Mouse (Mus musculus) c-Kit-positive CD71-positive TER-119-positive erythroid progenitor cells, embryonic 14.5 days (primary cell): ENCODE results near the gene Strn4.

Source experiments
- DNase-seq: peaks from one replicate; pipeline ENCODE4 v3.0.0-alpha.2; 2013; ENCODE audit warnings: low spot score

Gene Strn4

DNA sequence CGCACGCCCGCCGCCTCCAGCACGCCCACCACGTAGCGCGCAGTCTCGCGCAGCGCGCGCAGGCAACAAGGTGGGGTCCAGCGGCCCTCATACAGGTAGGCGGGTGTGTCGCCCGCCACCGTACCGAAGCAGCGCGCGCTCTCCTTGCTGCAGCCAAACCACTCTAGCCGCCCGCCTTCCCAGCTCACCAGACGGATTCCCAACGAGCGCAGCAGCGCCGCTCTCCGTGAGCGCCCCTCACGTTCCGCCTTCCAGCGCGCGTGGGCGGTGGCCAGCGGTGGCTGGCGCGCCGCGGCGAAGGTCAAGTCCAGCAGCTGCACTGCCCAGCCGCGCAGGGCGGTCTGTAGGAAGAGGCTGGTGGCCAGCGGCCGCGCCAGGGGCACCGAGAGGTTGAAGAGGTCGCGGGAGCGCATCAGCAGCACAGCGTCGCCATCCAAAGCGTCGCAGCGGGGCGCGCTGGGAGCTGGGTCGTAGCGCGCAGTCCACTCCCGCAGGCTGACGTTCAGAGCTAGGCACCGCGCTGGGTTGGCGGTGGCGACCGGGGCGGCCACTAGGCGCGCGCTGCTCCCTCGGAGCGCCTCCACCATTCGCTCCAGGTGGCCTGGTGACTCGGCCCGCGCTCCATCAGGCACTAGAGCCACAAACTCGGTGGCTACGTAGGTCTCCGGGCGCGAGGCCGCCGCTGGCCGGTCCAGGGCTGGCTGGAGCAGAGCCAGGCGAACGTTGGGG lies 4.6 kb upstream of the Strn4 start:
- DNase-seq = no peak

DNA sequence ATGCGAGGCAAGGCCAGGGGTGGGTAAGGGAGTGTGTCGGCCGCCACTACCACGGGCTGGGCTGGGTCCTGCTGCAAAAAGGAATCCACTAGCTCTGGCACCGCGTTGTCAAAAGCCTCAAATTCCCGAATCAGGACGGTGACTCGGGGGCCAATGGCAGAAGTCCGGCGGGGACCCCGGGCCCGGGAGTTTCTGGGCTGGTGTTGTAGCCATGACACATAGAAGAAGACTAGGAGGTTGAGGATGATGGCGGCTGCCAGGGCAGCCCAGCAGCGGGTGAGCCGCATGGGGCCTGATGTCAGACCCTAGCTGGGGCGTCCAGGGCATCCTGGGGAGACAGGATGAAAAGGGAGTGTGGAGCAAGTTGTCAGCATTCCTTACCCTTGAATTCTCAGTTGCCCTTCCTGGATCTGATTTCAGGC lies 4.0 kb upstream of the Strn4 start:
- no peak for DNase-seq

DNA sequence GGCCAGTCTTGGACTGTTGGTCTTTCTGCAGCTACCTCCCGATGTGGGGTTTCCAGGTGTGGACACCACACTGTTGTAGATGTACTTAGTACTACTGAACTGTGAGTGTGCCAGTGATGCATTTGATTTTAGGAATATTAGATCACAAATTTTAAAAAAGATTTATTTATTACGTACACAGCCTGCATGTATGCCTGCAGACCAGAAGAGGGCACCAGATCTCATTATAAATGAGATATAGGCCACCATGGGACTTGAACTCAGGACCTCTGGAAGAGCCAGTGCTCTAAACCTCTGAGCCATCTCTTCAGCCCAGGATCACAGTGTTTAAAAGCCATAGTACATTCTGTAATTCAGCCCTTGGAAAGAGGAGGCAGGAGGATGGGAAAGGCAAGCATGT lies 3.2 kb upstream of the Strn4 start:
- no peak for DNase-seq

DNA sequence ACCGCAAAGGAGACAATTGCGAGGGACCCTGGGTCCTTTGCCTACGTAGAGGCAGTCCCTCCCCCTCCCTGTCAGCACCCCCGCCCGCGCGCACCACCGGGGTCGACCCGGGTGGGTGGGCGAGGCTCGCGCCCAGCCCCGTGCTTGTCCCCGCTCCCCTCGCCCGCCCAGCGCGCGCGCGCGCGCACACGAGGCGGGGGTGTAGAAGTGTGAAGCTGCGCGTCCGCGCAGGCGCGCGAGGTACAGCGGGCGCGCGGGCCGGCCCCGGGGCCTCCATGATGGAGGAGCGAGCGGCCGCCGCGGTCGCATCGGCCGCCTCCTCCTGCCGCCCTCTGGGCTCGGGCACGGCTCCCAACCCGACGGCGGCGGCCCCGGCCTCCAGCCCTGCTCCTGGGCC lies 387 bp downstream of the Strn4 start:
- peak; percentile 72 for DNase-seq

DNA sequence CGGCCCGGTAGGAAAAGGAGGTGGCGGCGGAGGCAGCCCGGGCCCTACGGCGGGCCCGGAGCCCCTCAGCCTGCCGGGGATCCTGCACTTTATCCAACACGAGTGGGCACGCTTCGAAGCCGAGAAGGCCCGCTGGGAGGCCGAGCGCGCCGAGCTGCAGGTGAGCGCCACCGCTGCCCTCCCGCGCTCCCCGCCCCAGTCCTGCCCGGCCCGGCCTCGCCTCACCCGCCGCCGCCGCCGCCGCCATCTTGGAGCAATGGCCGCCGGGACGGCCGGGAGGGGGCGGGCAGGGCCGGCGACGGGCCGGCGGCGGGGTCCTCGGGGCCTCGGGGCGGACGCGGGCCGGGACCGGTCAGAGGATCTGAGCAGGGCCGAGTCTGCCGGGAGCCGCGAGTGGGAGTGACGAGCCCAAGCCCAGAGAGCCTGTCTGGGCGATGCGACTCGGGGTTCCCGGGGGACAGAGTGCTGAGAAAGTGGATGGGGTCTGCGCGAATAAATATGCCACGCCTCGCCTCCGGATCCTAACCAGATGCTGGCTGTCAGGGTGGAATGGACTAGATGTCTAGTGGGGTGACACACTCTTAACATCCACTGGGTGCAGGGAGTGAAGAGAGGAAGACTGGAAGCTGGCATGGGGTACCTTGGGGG lies 910 bp downstream of the Strn4 start, which contains the start of gene Fkrp:
TSS of gene Fkrp (minus strand) at position 258 of the 648 bp plus-strand sequence.
- DNase-seq = no peak

DNA sequence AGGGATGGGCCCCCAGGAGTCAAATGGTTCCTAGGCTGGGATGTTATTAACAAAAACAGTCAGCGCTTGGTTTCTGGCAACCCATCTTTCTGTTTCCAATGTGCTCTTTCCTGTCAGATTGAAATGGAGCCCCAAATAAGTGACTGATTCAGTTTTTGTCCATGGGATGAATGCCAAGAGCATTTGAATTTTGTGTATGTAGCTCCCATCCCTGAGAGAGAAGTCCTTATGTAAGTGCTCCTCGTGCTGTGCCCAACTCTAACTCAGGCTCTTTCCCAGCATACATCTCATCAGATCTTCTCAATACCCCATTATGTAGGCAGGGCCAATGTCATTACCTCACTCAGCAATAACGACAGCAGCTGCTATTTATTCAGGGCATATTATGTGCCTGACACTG lies 2.0 kb downstream of the Strn4 start:
- no peak for DNase-seq

DNA sequence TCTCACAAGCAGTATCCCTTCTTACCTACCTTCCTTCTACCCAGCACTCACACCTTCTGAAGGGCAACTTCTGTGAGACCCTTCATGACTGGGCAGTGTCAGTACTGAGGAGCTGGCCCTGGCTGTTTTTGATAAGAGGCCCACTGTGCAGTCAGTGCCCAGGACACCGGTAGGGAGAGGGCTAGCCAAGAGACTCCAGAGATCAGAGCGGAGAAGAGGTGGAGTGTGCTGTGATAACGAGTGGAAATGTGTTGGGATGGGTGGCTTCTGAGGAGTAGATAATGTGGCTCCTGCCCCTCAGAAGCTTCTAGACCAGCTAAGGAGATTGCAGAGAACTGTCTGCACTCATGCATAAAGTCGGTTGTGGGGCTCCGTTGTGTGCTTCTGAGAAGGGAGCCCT lies 4.1 kb downstream of the Strn4 start:
- peak; percentile 64 for DNase-seq

DNA sequence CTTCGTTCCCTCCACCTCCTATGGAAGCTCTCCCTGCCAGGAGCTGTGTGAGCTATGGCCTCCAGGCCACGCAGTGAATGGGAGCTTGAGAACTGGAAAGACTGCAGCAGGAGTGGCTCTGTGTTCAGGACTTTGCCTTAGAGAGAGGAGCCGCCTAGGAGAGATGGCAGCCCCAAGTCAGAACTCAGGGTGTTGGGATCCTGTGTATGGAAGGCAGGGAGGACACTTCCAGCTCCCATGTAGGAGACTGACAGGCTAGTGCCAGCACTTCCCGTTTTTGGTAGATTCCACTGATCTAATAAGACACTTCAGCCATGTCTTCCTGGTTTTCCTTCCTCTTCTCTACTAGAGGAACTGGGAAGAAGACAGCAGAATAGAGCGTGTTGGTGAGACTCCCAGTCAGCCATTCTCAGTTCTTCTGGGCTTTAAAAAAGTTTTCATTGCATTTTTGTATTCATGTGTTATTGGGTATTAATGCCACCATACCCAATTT lies 4.6 kb downstream of the Strn4 start:
- no peak for DNase-seq

DNA sequence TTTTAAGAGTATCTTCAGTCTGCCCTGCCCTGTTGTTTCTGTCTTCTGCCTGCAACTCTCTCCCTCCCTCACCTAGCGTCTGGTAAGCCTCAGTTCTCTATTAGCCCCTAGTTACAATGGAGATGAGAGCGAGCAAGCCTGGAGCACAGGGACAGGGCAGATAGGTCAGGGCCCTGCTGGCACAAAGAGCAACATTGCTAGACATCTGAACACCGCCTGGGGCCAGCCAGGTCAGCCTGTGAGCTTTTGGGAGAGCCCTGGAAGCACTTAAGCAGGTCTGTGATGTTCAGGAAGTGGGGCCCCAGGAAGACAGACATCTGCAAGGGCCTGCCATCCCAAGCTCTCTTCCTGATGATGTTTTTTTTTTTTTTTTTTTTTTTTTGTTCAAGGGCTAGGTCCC lies 5.4 kb downstream of the Strn4 start:
- DNase-seq = no peak

DNA sequence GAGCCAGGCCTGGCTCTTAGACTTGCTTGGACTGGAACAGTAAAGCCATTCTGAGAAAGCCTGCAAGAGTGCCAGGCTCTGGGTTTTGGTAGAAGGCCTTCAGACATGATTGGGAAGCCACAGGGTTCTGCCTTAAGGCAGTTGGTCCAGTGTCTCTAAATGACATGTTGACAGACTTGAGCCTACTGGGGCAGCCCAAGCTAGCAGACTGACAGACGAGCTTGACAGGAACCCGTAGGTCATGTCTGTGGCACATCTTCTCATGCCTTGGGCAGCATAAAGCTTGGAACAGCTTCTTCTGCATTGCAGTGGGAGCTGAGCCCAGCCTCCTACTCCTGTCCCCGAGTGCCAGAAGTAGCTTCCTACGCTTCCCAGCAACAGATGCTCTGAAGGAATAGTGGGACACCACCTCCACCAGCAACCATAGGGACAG lies 6.0 kb downstream of the Strn4 start:
- no peak for DNase-seq

DNA sequence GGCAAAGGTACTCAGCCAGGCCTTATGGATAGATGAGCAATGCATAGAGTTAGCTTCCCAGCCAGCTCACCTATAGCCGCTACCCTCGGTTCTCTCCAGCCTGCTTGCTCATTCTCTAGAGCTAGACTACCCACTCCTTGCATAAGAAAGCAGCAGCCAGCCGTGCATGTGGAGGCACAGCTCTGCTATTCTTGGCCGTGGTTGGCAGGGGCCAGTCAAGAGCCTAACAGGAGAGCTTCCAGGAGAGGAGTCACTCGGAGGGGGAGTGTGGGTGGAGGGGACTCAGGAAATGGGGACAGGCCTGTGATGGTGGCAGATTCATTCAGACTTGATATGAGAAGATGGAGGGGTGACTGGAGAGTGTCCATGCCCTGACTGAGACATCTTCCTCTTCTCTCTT lies 8.0 kb downstream of the Strn4 start:
- no peak for DNase-seq

DNA sequence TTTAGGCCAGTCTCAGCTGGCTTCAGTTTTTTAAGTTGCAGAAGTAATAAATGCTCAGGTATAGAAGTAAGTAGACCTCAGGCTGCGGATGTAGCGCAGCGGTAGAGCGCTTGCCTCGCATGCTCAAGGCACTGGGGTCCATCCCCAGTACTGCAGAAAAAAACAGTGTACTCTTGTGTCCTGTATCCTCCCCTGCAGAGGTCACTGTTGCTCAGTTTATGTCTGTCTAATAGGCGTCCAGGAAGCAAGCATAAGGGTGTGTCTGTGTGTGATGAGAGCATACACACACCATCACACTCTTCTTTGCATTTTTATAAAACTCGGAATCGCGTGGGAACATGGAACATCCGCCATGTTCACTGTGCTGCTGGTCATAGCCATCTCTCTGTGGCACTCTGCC lies 10.1 kb downstream of the Strn4 start:
- no peak for DNase-seq

DNA sequence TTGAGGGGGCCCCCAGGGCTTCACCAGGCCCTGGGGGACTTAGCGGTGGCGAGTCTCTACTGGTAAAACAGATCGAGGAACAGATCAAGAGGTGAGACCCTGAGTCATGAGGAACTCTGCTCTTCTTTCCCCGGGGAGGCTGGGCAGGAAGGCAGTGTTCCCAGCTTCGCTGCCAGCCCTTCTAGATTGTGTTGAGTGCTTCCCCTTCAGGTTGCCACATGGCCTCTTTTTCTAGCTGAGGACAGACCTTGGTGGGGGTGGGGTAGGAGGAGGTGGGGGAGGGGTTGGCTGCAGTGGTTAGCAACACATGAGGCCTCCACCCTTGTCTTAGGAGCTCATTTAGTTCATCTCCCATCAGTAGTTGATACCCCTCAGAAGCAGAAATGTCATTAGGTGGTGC lies 10.9 kb downstream of the Strn4 start:
- no peak for DNase-seq

DNA sequence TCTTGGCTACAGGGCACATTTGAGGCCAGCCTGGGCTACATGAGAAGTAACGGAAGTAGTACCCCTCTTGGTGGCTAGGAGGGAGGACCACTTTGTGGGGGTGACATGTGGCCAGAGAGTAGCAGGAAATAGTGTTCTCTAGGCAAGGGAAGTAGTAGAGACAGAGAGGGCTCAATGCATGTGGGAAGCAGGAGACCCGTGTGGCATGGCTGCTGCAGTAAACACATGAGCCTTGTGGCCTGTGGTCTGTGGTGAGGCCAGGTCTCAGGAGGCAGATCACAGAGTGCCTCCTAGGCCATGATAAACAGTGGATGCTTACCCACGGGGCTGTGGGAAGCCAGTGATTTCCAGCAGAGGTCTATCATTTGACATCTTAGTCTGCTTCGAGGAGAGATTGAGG lies 11.6 kb downstream of the Strn4 start:
- DNase-seq = no peak

DNA sequence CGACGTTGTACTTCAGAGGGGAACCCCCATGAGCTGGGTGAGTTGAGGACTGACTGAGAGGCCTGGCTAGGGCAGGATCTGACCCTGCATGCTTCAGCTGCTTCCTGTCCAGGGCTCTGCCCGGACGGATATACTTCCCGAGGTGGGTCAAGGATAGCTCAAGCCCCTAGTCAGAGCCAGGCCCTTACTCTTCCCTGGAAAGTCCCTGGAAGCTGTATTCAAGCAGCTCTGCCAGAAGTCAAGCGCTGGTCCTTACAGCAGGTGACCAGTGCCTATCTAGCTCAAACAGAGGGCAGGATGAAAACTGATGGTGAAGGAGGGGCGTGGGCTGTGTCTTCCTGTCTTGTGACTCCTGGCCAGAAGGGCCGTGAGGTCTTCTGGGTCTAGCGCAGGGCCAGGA lies 14.8 kb downstream of the Strn4 start:
- no peak for DNase-seq

DNA sequence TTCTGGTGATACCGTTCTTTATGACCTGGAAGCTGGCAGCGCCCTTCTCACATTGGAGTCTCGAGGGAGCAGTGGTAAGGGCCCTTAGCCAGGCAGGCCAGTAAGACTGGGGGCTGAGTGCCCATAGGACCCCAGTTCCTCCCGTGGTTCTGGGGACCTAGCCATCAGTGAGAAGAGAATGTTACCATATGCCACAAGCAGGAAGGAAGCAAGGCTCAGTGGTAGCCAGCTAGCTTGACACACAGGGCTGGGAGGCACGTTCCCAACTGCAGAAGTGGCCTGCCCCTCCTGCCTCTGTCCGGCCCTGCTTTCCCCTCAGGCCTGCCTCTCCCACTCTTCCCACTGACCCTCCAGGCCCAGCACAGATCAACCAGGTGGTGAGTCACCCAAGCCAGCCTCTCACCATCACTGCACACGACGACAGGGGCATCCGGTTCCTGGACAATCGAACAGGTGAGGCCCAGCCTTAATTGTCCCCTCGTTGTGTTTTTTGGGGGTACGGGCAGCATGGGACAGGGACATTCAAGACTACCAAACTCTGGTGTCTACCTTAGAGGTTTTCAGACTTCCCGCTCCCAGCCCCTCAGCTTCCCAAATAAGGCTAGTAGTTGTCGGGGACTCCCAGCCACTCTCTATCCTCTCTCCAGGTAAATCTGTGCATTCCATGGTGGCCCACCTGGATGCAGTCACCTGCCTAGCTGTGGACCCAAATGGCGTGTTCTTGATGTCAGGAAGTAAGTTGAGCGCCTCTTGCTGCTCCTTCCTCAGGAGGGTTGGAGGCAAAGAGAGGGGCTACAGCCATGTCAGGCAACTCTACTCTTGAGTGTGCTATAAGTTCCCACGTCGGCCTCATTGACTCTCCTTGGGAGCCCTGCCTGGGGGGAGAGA lies 22.5 kb downstream of the Strn4 start:
- no peak for DNase-seq

DNA sequence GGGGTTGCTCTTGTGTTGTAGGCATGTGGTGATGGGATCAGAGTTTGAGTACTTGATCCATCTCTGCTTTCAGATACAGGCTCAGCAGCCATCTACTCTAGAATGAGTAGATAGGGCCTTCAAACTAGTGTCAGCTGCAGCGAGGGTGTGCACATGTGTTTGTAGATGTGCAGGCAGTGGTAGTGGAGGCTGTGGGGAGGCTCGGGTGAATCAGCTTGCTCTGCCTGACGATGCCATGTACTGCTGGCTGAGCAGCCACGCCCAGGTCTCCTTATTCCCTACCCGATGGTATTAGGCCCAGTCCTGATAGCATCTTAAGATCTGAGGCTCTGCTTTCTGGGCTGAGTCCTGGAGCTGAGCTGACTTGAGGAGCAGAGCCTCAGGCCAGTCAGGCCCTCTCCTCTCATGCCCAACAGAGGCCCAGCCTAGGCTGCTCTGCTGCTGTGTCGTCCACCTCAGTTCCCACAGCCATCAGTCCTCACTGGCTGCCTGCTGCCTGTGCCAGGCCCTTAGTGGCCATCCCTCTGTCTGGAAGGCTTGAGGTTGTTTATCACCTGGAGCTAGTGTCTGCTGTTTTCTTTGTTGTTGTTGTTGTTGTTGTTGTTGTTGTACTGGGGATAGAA lies 23.2 kb downstream of the Strn4 start:
- no peak for DNase-seq

DNA sequence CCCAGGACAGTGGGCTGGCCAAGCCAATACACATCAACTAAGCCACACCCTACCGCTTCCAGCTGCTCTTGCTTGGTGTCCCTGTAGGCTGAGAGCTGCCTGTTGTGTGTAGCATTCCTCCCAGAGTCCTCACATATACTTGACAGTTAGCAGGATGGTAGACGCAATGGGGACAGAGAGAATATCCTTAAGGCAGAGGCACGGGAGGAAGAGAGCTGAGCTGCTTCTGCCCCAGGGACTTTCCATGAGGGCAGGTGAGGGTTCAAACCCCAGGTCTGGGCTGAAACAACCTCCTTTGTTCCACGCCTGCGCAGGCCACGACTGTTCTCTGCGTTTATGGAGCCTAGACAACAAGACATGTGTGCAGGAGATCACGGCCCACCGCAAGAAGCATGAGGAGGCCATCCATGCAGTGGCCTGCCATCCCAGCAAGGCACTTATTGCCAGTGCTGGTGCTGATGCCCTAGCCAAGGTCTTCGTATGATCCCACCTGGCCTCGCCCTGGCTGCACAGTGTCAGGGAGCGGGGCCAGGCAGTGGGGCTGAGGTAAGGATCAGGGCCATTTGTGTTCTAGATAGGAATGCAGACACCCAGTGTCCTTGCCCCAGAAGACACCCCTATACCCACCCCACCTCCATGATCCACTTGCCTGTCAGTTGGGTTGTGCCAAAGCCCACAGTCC lies 23.9 kb downstream of the Strn4 start:
- no peak for DNase-seq

DNA sequence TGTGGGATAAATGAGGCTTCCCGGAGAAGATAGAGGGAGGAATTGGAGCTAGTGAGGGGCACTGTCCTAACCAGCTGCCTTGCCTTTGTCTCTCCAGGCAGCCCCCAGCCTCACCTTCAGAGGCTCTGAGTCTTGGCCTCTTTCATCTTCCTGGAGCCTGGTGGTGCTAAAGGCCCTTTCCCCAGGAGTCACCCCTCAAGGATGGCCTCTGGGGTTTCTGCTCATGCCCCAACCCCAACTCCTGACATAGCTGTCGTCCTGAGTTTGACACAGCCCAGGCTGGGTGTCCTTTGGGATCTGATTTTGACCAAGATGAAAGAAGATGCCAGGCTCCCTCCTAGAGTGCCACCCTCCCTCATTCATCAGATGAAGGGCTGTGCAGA lies 24.4 kb downstream of the Strn4 start:
- no peak for DNase-seq

DNA sequence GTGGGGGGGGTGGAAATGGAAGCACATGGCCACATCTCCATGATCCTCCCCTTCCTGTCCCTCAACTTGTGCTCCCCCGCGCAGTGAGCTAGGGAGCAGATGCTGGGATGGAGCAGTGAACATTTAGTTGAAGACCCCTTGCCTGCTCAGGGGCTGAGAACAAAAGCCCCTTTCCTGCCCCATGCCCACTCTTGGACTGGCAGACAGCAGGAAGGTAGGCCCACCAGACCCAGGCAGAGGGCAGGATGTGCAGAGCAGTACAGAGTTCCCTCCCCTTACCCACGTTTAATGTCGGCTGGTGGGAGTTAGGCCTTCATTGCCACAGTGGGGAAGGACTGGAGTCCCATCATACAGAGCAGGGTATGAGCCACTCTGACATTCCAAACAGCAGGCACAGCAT lies 25.4 kb downstream of the Strn4 start:
- DNase-seq = no peak
